Mouse (Mus musculus): ENCODE results near the gene Itgb1bp1. TPM values are rescaled to one million over a fixed set of nuclear protein-coding genes. Genes with fewer than 3 reads are reported as not detected.

Gene Itgb1bp1
- polyA plus RNA-seq, 1 experiment, result 42.0 TPM

DNA sequence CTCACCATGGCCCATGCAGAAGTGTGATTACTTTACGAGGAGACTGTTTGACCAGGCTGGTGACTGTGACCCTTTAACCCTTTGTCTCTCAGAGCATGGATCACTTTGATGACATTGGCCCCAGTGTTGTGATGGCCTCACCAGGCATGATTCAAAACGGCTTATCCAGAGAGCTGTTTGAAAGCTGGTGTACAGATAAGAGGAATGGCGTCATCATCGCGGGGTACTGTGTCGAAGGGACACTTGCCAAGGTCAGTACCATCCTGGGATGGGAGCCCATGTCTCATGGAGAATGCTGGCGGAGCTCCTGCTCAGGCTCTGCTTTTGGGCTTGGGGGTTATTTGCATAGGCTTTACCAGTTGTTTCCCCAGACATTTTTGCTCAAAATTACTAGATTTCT is 15.2 kb upstream of the Itgb1bp1 start:
- no peak for DNase-seq (ENCODE audit: low read depth)

GRCm38 (mm10) chr12:21298856-21299255 is 12.8 kb upstream of the Itgb1bp1 start:
- DNase-seq (ENCODE audit: low read depth), result no peak

DNA sequence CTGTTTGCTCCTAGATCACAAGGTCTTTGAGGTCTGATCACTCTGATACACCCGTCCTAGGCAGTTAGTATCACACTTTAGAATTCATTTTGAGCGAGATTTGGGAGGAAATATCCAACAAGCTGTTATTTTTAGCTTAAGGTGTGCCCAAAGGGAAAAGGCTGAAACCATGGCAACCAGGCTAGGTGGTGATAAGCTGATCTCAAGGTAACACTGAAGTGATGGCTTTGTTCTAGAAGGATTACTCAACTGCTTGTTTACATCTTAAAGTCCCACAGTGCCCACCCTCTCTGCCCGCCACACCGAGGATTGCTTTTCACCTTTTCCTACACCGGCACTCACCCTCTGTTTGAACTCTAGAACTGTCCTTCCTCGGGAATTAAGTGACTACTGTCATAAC is 3.6 kb upstream of the Itgb1bp1 start:
- DNase-seq (ENCODE audit: low read depth), result no peak

- peak; percentile 40 for DNase-seq (ENCODE audit: low read depth)
Measured at GRCm38 (mm10) chr12:21288716-21289395, 2.8 kb upstream of the Itgb1bp1 start.

GRCm38 (mm10) chr12:21286712-21287650 is 897 bp upstream of the Itgb1bp1 start:
- DNase-seq (ENCODE audit: low read depth), result no peak

GRCm38 (mm10) chr12:21285508-21286242 is 409 bp downstream of the Itgb1bp1 start:
- DNase-seq (ENCODE audit: low read depth), result no peak

DNA sequence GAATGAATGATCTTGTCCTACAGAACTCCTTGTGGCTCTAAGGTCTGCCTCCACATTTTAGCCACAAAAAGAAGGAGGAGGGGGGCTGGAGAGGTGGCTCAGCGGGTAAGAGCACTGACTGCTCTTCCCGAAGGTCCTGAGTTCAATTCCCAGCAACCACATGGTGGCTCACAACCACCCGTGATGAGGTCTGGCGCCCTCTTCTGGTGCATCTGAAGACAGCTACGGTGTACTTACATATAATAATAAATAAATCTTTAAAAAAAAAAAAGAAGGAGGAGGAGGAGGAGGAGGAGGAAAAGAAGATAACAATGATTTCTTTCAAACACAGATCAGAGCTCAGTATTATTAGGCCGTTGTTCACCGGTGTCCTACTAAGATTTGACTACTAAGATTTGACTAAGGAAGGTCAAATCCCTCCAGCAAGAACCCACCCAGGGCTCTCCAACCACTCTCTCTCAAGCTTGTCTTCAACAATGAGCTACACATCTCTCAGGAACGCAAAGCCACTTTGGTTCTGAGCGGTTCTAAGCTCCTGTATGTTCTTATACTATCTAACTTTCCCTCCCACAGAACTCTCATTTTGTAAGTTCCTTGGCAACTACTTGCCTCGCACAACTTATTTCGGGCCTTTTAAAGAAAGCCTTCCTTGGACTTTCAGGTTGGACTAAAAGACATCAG is 1.2 kb downstream of the Itgb1bp1 start, which contains the start of gene Cpsf3:
Gene Cpsf3 (plus strand): TSS at position 631 of the 681 bp plus-strand sequence.
- DNase-seq (ENCODE audit: low read depth), result no peak

DNA sequence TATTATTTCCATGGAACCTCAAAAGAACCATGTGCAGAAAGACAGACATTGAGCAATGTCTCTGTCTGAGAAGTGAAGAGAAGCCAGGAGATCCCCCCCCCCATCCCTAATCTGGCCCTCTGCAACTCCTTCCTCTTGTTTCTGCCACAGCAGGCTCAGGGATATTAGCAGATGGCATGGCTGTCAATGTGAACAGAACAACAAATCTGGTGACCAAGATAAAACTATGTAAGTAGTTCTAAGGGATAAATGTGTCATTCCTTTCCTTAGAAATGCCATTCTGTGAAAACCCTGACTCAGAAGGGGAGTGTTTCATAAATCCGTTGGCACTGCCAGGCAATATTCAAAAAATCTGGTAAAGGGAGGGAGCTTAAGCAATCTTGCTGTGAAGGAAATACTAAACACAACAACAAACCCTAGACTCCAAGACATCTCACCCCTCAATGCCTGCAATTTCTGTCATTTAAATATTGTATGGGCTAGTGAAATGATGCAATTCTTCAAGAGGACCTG is 8.7 kb downstream of the Itgb1bp1 start:
- no peak for DNase-seq (ENCODE audit: low read depth)

DNA sequence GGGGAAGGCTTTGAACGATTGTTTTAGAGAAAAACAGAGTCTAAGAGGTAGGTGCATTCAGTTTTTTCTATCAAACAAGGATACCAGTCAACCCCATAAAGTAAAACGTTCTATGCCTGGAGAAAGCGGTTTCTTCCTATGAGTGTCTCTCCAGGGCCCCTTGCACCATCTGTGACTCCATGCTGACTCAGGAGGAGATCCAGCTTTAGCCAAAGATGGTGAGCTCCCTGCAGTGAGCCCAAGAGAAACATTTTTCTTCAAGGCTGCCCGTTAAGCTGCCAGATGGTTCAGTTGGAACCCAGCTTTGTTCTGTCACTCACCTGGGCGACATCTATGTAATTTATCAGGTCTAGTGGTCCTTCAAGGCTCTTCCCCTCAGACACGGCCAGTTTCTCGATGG is 11.6 kb downstream of the Itgb1bp1 start:
- no peak for DNase-seq (ENCODE audit: low read depth)

DNA sequence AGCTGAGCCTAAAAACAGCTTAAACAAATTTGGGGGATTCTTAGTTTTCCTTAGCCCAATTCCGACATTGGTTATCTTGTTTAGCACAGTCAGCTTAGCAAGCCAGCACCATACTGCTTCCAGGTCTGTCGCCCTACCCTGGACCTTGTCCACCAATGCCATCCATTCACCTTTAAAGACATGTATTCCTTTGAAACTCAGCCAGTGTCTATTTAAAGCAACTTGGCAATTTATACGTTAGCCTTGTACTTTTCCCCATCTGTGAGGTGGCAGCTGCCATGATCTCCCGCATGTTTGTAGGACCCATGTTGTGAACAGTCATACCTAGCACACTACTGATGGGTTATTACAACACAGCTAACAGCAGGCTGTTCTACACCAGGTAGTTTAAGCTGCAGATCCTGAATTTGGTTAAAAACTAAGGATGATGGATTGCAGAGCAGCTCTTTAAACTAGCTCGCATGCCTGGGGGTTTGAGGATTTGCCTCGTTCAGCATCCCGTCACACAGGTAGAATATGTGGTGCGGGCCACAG is 17.9 kb downstream of the Itgb1bp1 start:
- no peak for DNase-seq (ENCODE audit: low read depth)

DNA sequence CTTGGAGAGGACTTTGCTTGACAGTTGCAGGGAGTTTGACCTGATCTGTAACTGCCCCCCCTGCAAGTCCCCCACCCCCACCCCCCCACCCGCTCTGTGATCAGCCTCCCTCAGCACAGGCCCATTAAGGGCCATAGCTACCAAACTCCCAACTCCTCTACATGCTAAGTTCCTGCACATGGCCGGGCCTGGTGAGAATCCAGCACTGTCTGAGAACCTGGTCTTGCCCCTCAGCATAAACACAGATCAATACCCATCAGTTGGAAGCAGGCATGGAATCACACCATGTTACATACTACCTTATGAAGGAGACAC is 19.3 kb downstream of the Itgb1bp1 start:
- no peak for DNase-seq (ENCODE audit: low read depth)

GRCm38 (mm10) chr12:21265946-21266783 is 19.9 kb downstream of the Itgb1bp1 start:
- DNase-seq (ENCODE audit: low read depth), result no peak

GRCm38 (mm10) chr12:21265501-21265900 is 20.6 kb downstream of the Itgb1bp1 start:
- no peak for DNase-seq (ENCODE audit: low read depth)

- no peak for DNase-seq (ENCODE audit: low read depth)
Measured at GRCm38 (mm10) chr12:21264970-21265369, 21.1 kb downstream of the Itgb1bp1 start.

- DNase-seq (ENCODE audit: low read depth), result no peak
Measured at GRCm38 (mm10) chr12:21264241-21264640, 21.8 kb downstream of the Itgb1bp1 start.

DNA sequence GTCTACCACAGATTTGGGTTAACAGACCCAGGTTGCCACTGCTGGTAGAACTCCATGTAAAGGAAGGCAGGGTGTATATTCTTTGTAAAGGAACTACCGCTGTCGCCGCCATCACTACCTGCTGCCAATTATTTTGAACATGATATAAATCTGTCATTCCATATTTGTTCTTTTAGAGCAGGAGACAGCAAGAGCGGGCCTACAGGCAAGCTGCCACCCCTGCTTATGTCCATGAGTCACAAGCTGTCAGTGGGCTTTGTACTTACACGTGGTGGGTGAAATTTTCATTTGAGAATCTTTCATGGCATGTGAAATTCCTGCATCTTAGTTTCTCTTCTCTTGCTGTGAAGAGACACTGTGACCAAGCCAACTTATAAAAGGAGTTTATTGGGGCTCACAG is 22.8 kb downstream of the Itgb1bp1 start:
- no peak for DNase-seq (ENCODE audit: low read depth)

DNA sequence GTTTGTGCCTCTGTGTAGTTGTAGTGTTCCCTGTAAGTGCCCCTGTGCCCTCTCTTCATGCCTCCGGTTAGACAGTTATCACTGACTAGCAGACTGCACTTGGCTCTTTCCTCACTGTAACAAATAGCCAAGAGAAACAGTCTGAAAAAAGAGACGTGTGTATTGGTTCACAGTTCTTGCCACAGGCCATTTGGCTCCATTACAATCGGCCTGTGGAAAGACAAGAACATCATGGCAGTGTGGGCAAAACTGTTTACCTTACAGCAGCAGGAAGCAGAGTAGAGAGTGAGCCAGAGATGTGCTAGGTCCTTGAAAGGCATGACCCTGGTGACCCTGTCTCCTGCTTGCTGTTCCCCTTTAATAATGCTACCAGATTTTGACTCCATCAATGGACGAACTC is 24.6 kb downstream of the Itgb1bp1 start:
- no peak for DNase-seq (ENCODE audit: low read depth)

DNA sequence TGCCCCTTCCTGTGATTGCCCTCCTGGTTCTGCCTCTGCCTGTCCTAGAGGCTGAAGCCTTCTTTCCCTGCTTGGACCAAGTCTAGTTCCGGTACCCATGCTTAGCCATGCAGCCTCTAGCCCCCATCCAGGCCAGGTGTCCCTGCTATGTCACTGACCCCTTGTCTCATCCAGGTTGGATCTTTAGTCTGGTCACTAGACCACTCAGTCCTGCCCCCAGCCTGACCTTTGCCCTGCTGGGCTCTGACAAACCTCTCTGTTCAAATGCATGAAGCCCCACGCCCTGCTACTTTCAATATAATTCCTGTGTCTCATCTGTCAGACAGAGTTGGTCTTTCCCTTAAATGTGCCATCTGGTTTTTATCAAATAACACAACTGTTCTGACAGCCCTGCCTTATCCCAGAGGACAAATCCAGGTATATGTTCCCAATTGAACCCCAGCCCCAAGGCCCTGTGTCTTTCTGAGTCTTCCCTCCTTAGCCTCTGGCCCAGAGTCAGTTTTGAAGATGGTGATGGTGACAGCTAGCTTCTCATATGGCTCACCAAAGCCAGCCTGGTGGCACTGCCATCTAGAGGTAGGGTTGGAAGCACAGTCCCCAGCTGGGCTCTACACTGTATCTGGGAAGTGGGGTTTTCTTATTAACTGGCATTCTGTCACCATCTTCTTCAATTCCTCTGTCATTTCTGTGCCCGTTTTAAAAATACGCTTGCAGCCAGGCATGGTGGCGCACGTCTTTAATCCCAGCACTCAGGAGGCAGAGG is 25.4 kb downstream of the Itgb1bp1 start:
- DNase-seq (ENCODE audit: low read depth), result no peak

DNA sequence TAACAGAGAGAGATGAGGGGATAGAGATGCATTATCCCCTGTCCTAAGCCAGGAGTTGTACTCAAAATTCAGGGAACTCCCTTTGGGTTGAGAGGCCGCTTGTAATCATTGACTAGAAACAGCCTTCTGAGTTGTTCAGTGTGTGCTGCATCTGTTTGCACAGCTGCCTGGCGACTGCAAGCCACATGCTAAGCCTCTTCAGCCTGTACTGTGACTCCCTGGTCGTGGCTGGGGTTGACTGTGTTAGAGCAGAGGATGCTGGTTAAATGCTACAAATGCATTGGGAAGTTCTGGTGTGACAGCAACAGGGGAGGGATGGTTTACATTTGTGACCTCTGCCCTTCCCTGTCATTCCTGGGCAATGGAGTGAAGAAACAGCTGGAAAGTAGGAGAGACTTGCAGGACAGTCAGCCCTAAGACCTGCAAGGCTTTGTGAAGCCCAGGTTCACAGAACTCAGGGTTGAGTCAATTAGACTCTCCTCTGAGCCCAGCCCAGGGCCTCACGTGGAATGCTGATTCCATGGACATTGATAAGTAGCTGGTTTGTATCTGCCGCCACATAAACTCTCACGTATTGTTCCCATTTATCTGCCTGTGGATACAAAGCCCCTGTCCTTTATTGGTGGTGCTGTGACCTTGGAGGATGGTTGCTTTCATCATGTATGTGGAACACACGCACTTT is 38.2 kb downstream of the Itgb1bp1 start:
- DNase-seq (ENCODE audit: low read depth), result no peak

Measured in gonadal fat pad, adult 2 months (tissue).